Mouse (Mus musculus) CH12.LX (cell line): ENCODE measurements around the gene Rasgrf2. TPM values are rescaled to one million over a fixed set of nuclear protein-coding genes. Genes with fewer than 3 reads are reported as not detected.

ENCODE experiments used
- DNase-seq: peaks from one replicate; pipeline ENCODE4 v3.0.0-alpha.2; 2013; ENCODE audit errors: extremely low read depth
- H3K27ac ChIP-seq: 2 replicates; pipeline ENCODE4 v1.5.1; 2012; ENCODE audit warnings: low read depth, mild to moderate bottlenecking, control low read depth, moderate library complexity; ENCODE audit not compliant: insufficient read depth
- H3K27me3 ChIP-seq: replicated peaks from 2 replicates; pipeline ENCODE3; 2012; ENCODE audit warnings: inconsistent platforms
- H3K36me3 ChIP-seq, 2 experiments: replicated peaks in 1 of 2; 2 replicates each; pipeline versions ENCODE3 to v1.6.1; 2012; ENCODE audit warnings: inconsistent platforms in 1 of 2, low read length in 1 of 2, mild to moderate bottlenecking in 1 of 2, mixed read lengths in 1 of 2, moderate library complexity in 1 of 2; ENCODE audit not compliant: control insufficient read depth in 1 of 2, insufficient read depth in 1 of 2
- H3K4me1 ChIP-seq, 2 experiments: 2 replicates each; pipeline ENCODE4 v1.6.1; 2012; ENCODE audit warnings: inconsistent platforms in 1 of 2, moderate library complexity in 1 of 2; ENCODE audit not compliant: insufficient read depth in 2 of 2, control insufficient read depth in 1 of 2
- H3K4me2 ChIP-seq: 2 replicates; pipeline ENCODE4 v1.6.1; 2012; ENCODE audit warnings: low read depth, mild to moderate bottlenecking, control low read depth; ENCODE audit not compliant: poor library complexity, insufficient read depth, severe bottlenecking
- H3K4me3 ChIP-seq, 3 experiments: fragments of 150-350 bp in 1 of 3; sonication (generic) in 1 of 3; replicated peaks in 1 of 3; 2 replicates each; pipeline versions ENCODE3 to v1.5.1; 2011 to 2012; ENCODE audit warnings: low read depth in 2 of 3, low read length in 2 of 3, mild to moderate bottlenecking in 2 of 3, moderate library complexity in 2 of 3, control low read depth in 1 of 3, improper control_type of control experiment in 1 of 3, inconsistent platforms in 1 of 3, mixed read lengths in 1 of 3; ENCODE audit not compliant: poor library complexity in 1 of 3
- H3K79me2 ChIP-seq: replicated peaks from 2 replicates; pipeline ENCODE4 v1.6.1; 2012; ENCODE audit warnings: mild to moderate bottlenecking, moderate library complexity; ENCODE audit not compliant: control insufficient read depth, poor library complexity, insufficient read depth, severe bottlenecking; ENCODE audit errors: extremely low read depth
- H3K9ac ChIP-seq: 2 replicates; pipeline ENCODE4 v1.6.1; 2012; ENCODE audit warnings: low read depth, mild to moderate bottlenecking, control low read depth, moderate library complexity; ENCODE audit not compliant: insufficient read depth
- H3K9me3 ChIP-seq: replicated peaks from 2 replicates; pipeline ENCODE3; 2012; ENCODE audit warnings: low read length, inconsistent platforms, mixed read lengths
- BHLHE40 ChIP-seq: IDR thresholded peaks from 2 replicates; pipeline ENCODE4 v1.6.1; 2011; ENCODE audit warnings: mild to moderate bottlenecking, low read depth, low read length, improper control_type of control experiment
- CHD1 ChIP-seq: IDR thresholded peaks from 2 replicates; pipeline ENCODE4 v1.6.1; 2012; ENCODE audit warnings: low read depth, low read length, improper control_type of control experiment, inconsistent platforms
- CHD2 ChIP-seq: IDR thresholded peaks from 2 replicates; pipeline ENCODE4 v1.6.1; 2011; ENCODE audit warnings: low read length, improper control_type of control experiment
- CTCF ChIP-seq, 2 experiments: IDR thresholded peaks in 1 of 2; conservative IDR thresholded peaks in 1 of 2; 2 replicates each; pipeline ENCODE4 v1.5.1; 2011 to 2012; ENCODE audit warnings: low read depth in 2 of 2, low read length in 2 of 2, improper control_type of control experiment in 1 of 2, inconsistent platforms in 1 of 2, mild to moderate bottlenecking in 1 of 2, moderate library complexity in 1 of 2
- ELF1 ChIP-seq: IDR thresholded peaks from 2 replicates; pipeline ENCODE4 v1.6.1; 2014; ENCODE audit warnings: low read depth, mild to moderate bottlenecking, inconsistent platforms, low read length, improper control_type of control experiment
- HCFC1 ChIP-seq: IDR thresholded peaks from 2 replicates; pipeline ENCODE4 v1.6.1; 2012; ENCODE audit warnings: low read depth, mild to moderate bottlenecking, inconsistent platforms, low read length, improper control_type of control experiment
- IRF4 ChIP-seq: IDR thresholded peaks from 2 replicates; pipeline ENCODE4 v1.6.1; 2014; ENCODE audit warnings: low read depth, mild to moderate bottlenecking, inconsistent platforms, low read length, improper control_type of control experiment
- JUN ChIP-seq: IDR thresholded peaks from 2 replicates; pipeline ENCODE4 v1.6.1; 2011; ENCODE audit warnings: low read depth, mild to moderate bottlenecking, low read length, improper control_type of control experiment, moderate library complexity; ENCODE audit not compliant: insufficient read depth
- JUND ChIP-seq: conservative IDR thresholded peaks from 2 replicates; pipeline ENCODE4 v1.6.1; 2011; ENCODE audit warnings: low read depth, low read length, improper control_type of control experiment
- MAFK ChIP-seq: IDR thresholded peaks from 2 replicates; pipeline ENCODE4 v1.6.1; 2011; ENCODE audit warnings: low read length, improper control_type of control experiment; ENCODE audit not compliant: insufficient replicate concordance
- MXI1 ChIP-seq: IDR thresholded peaks from 2 replicates; pipeline ENCODE4 v1.6.1; 2011; ENCODE audit warnings: mild to moderate bottlenecking, low read depth, low read length, improper control_type of control experiment
- PAX5 ChIP-seq: IDR thresholded peaks from 2 replicates; pipeline ENCODE4 v1.6.1; 2012; ENCODE audit warnings: low read length, inconsistent platforms, mixed read lengths
- POLR2AphosphoS2 ChIP-seq: IDR thresholded peaks from 2 replicates; pipeline ENCODE4 v1.6.1; 2011; ENCODE audit warnings: low read depth, low read length, improper control_type of control experiment
- SIN3A ChIP-seq: IDR thresholded peaks from 2 replicates; pipeline ENCODE4 v1.6.1; 2012; ENCODE audit warnings: low read length, improper control_type of control experiment, inconsistent platforms
- TCF12 ChIP-seq: IDR thresholded peaks from 2 replicates; pipeline ENCODE4 v1.6.1; 2014; ENCODE audit warnings: low read depth, mild to moderate bottlenecking, inconsistent platforms, low read length, improper control_type of control experiment
- USF1 ChIP-seq: IDR thresholded peaks from 2 replicates; pipeline ENCODE4 v1.6.1; 2014; ENCODE audit warnings: low read depth, mild to moderate bottlenecking, inconsistent platforms, low read length, improper control_type of control experiment
- USF2 ChIP-seq: conservative IDR thresholded peaks from 2 replicates; pipeline ENCODE4 v1.6.1; 2011; ENCODE audit warnings: low read depth, low read length, improper control_type of control experiment
- ZKSCAN1 ChIP-seq: IDR thresholded peaks from 2 replicates; pipeline ENCODE4 v1.6.1; 2012; ENCODE audit warnings: low read depth, inconsistent platforms, low read length, improper control_type of control experiment, borderline replicate concordance
- ZMIZ1 ChIP-seq: IDR thresholded peaks from 2 replicates; pipeline ENCODE4 v1.6.1; 2012; ENCODE audit warnings: low read depth, mild to moderate bottlenecking, inconsistent platforms, low read length, improper control_type of control experiment
- ZNF384 ChIP-seq: IDR thresholded peaks from 2 replicates; pipeline ENCODE4 v1.6.1; 2012; ENCODE audit warnings: low read depth, low read length, improper control_type of control experiment, inconsistent platforms
- dilution Hi-C: fragments of 300-500 bp; cut with MboI; formaldehyde crosslinking; loops from 2 replicates; pipeline ENCODE4 v1.14.3; 2020; ENCODE audit warnings: low sequenced_read_pairs; ENCODE audit not compliant: extremely low pct_unique_long_range_greater_than_20kb, extremely low pct_ligation_motif_present
- in situ Hi-C: fragments of 300-500 bp; cut with MboI; formaldehyde crosslinking; loops from 3 replicates; pipeline ENCODE4 v1.14.3; 2019; ENCODE audit warnings: low sequenced_read_pairs, low pct_ligation_motif_present, low pct_unique_long_range_greater_than_20kb, mixed read lengths
- polyA plus RNA-seq: library from polyadenylated mRNA; unstranded; fragments of >175 nt; gene quantifications from 2 replicates; pipeline ENCODE4 v1.2.1, GENCODE M21; 2012; ENCODE audit warnings: low read depth; ENCODE audit not compliant: insufficient read length
- total RNA-seq, 2 experiments: library from RNA; depleted of rRNA; stranded (reverse); fragments of 300-350 nt in 1 of 2; fragments of >200 nt in 1 of 2; gene quantifications; 2 replicates each; pipeline ENCODE4 v1.2.3; 2012 to 2014

The Rasgrf2 gene
- total and polyA plus RNA-seq, 3 experiments, result 2.6 to 5.0 (median 4.7) TPM

DNA sequence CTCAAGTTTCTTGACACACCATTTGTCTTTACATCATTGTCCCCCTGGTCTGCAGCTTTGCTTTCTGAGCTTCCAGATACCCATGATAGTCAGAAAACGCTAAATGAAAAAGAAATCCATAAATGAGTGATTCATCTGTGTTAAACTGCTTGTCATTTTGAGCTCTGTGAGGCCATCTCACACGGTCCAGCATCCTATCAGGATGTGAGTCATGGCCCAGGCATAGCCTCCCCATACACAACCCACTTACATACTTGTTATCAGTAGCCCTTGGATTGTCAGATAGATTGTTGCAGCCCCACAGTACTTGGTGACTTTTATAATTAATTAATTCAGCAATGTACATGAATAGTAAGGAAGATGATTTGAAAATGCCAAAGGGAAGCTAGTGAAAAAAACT, 63.6 kb downstream of the Rasgrf2 start:
- in situ Hi-C loops (no loop called here), dilution Hi-C loops (no loop called here)
- Histone ChIP-seq H3K36me3 (no peaks in the 10 kb centered on the region), H3K9me3 (no peaks in the 10 kb centered on the region), H3K4me2 (no peak overlapping the region), H3K4me3 (no peak overlapping the region), H3K27ac (no peak overlapping the region), H3K79me2 (no peaks in the 10 kb centered on the region), H3K9ac (no peak overlapping the region), H3K27me3 (no peaks in the 10 kb centered on the region), H3K4me1 (peaks cover 0 to 9% of the 10 kb centered on the region in 2 experiments; a peak in 2 of 4 replicates)
- no peak for DNase-seq
- TF ChIP-seq ZKSCAN1 (no peak), USF1 (no peak), BHLHE40 (no peak), CTCF (conservative IDR thresholded peaks at IDR 0.05 in 1 of 2, IDR thresholded peaks at IDR 0.05 in 1 of 2; ENCODE audit: low read depth in 2 of 2, low read length in 2 of 2) (no peak)

DNA sequence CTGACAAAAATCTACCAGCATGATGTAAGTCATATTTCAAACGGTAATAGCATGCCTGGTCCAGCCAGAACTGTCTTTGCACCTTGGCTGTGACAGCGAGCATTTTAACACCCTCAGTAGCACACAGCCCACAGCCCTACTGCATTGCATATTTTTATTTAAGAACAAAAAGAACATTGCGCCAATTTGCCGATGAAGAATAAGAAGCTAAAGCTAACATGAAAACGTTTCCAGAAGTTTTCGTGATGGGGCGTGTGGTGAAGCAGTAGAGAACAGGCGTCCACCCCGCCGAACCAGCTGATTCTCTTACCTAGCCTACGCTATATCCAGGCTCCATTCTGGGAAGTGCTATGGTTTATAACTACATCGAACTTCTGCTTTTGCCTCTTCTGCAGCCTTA, 77.7 kb downstream of the Rasgrf2 start:
- Histone ChIP-seq H3K9me3 (no peaks in the 10 kb centered on the region), H3K36me3 (no peaks in the 10 kb centered on the region), H3K27me3 (no peaks in the 10 kb centered on the region), H3K4me1 (peaks cover 2 to 21% of the 10 kb centered on the region in 2 experiments; a peak in 2 of 4 replicates), H3K4me2 (no peak overlapping the region), H3K4me3 (no peak overlapping the region)
- no peak for DNase-seq
- in situ Hi-C loops, result no loop called here
- no peak for TF ChIP-seq PAX5
- no peak for TF ChIP-seq CHD1
- no peak for TF ChIP-seq BHLHE40
- TF ChIP-seq SIN3A, result no peak
- TF ChIP-seq USF2, result no peak
- TF ChIP-seq TCF12, result no peak
- no peak for TF ChIP-seq JUND
- no peak for TF ChIP-seq HCFC1
- TF ChIP-seq POLR2AphosphoS2, result no peak
- no peak for TF ChIP-seq IRF4
- TF ChIP-seq ELF1, result no peak
- TF ChIP-seq JUN, result no peak
- no peak for TF ChIP-seq ZNF384
- TF ChIP-seq MXI1, result no peak
- TF ChIP-seq MAFK, result no peak
- no peak for TF ChIP-seq ZMIZ1
- TF ChIP-seq CHD2, result no peak
- no peak for TF ChIP-seq ZKSCAN1
- TF ChIP-seq, all 38 proteins: peak for 0
- Histone ChIP-seq H3K27ac (no peak overlapping the region), H3K79me2 (no peaks in the 10 kb centered on the region), H3K9ac (no peak overlapping the region)
- dilution Hi-C loops, result no loop called here
